Mouse (Mus musculus) heart, embryonic 10.5 days (tissue): ENCODE results near the gene Phkg1. TPM values are rescaled to one million over a fixed set of nuclear protein-coding genes. Genes with fewer than 3 reads are reported as not detected.
"Not testable (repeated sequence)": the region's sequence is repeated elsewhere in the genome, so short reads cannot be mapped to it uniquely, and the experiment has no call there.

ENCODE experiments used
- DNase-seq: peaks from one replicate; pipeline ENCODE4 v3.0.0-alpha.2; 2017; ENCODE audit warnings: low spot score
- H3K27ac ChIP-seq: fragments of 300-500 bp; sonication (generic); 2 replicates; pipeline ENCODE4 v1.5.1; 2016; ENCODE audit warnings: mild to moderate bottlenecking
- H3K27me3 ChIP-seq: fragments of 300-500 bp; sonication (generic); 2 replicates; pipeline ENCODE4 v1.6.1; 2016; ENCODE audit warnings: mild to moderate bottlenecking; ENCODE audit not compliant: poor library complexity, insufficient read depth, severe bottlenecking
- H3K36me3 ChIP-seq: fragments of 300-500 bp; sonication (generic); 2 replicates; pipeline ENCODE4 v1.6.1; 2016; ENCODE audit warnings: mild to moderate bottlenecking, moderate library complexity
- H3K4me1 ChIP-seq: fragments of 300-500 bp; sonication (generic); 2 replicates; pipeline ENCODE4 v1.6.1; 2016; ENCODE audit warnings: mild to moderate bottlenecking
- H3K4me3 ChIP-seq: fragments of 300-500 bp; sonication (generic); 2 replicates; pipeline ENCODE4 v1.5.1; 2016; ENCODE audit warnings: mild to moderate bottlenecking, moderate library complexity
- H3K9me3 ChIP-seq: fragments of 300-500 bp; sonication (generic); 2 replicates; pipeline ENCODE4 v1.6.1; 2016; ENCODE audit warnings: mild to moderate bottlenecking, moderate library complexity
- WGBS: fragments of 180-500 bp; shearing (Covaris S2); methylation state at CpG from one replicate; pipeline ENCODE4 v1.1.7; 2016; 5-methylcytosine and 5-hydroxymethylcytosine counted together
- polyA plus RNA-seq: library from polyadenylated mRNA; unstranded; fragments of >200 nt; fragmentation: Nextera tagmentation; extraction: Ambion mirVana; gene quantifications from 2 replicates; pipeline ENCODE4 v1.2.1, GENCODE M21; 2016

Phkg1 gene
- 0.48 and 0.53 TPM in 2 replicates for polyA plus RNA-seq

DNA sequence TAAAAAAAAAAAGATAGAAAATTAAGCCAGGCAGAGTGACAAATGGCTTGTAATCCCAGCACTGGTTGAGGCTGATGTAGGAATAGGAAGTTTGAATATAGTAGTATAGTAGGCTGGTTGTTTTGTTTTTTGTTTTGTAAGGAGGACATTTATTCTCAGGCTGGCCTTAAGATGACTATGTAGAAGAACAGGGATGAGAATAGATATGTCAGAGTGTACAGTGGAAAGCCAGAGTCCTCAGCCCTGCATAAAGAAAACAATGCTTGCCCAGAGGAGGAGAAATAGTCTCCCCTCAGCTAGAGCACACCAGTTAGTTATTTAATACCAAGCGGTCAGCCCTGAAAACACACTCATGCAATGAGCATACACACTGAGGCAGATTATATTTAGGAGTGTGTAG is at the start of gene Phkg1:
Gene Phkg1, minus strand, starts transcription at position 101 of the 400 bp plus-strand sequence.
- H3K4me1 ChIP-seq: peaks cover 12% of the 10 kb centered on the region; the same call in 1 of the 2 replicates
- peaks cover 6% of the 10 kb centered on the region; the same call in 1 of the 2 replicates for H3K36me3 ChIP-seq
- no peak within 1 kb of the TSS for H3K27ac ChIP-seq
- H3K4me3 ChIP-seq: no peak within 1 kb of the TSS
- DNase-seq: no peak
- H3K9me3 ChIP-seq: no peaks in the 10 kb centered on the region
- H3K27me3 ChIP-seq: no peaks in the 10 kb centered on the region
- 94% methylated on average over 1 of the region's 1 CpGs for WGBS

GRCm38 (mm10) chr5:129947528-129948033 is 49.2 kb upstream of the Phkg1 start:
- H3K27me3 ChIP-seq: no peaks in the 10 kb centered on the region
- no peak for DNase-seq
- 79% methylated on average over 2 of the region's 2 CpGs for WGBS
- H3K27ac ChIP-seq: no peak overlapping the region
- no peaks in the 10 kb centered on the region for H3K4me1 ChIP-seq
- H3K4me3 ChIP-seq: no peak overlapping the region
- H3K9me3 ChIP-seq: no peaks in the 10 kb centered on the region
- H3K36me3 ChIP-seq: peaks cover 10% of the 10 kb centered on the region; the same call in 1 of the 2 replicates

DNA sequence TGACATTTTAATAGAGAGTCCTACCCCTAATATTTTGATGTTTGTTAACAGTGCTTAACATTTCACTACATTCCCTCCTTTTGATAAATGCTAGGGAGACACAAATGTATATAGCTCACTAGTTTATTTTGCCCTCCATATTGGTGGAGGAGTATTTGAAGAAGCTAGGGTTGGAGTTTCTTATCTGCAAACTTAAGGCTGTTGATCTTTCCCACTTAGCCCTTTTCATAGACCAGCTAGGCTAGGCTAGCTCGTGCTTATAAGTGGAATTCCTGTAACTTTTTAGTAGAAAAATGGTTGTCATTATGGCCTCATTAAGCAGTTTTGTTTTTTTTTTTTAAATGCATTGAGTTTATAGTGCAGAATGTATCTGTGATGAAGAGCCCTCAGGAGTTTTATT is 45.1 kb upstream of the Phkg1 start:
- H3K4me1 ChIP-seq: no peaks in the 10 kb centered on the region; the same call in none of the 2 replicates
- H3K9me3 ChIP-seq: no peaks in the 10 kb centered on the region
- H3K27ac ChIP-seq: no peak overlapping the region
- no peaks in the 10 kb centered on the region for H3K27me3 ChIP-seq
- H3K36me3 ChIP-seq: peaks cover 10% of the 10 kb centered on the region; the same call in 1 of the 2 replicates
- 57% methylated on average over 1 of the region's 1 CpGs for WGBS
- DNase-seq: no peak
- peak overlapping the region; percentile 93; the same call in 1 of the 2 replicates for H3K4me3 ChIP-seq

- Histone ChIP-seq H3K4me3 (peak overlapping the region; percentile 93), H3K36me3 (peaks cover 10% of the 10 kb centered on the region; the same call in 1 of the 2 replicates), H3K27ac (peak overlapping the region; percentile 93)
- not testable (repeated sequence) for H3K9me3 ChIP-seq, H3K27me3 ChIP-seq, H3K4me1 ChIP-seq
- peak; percentile 79 for DNase-seq
- WGBS: under 1% methylated on average over 53 of the region's 82 CpGs
These were observed 44.0 kb upstream of the Phkg1 start for GRCm38 (mm10) chr5:129942073-129942939.

DNA sequence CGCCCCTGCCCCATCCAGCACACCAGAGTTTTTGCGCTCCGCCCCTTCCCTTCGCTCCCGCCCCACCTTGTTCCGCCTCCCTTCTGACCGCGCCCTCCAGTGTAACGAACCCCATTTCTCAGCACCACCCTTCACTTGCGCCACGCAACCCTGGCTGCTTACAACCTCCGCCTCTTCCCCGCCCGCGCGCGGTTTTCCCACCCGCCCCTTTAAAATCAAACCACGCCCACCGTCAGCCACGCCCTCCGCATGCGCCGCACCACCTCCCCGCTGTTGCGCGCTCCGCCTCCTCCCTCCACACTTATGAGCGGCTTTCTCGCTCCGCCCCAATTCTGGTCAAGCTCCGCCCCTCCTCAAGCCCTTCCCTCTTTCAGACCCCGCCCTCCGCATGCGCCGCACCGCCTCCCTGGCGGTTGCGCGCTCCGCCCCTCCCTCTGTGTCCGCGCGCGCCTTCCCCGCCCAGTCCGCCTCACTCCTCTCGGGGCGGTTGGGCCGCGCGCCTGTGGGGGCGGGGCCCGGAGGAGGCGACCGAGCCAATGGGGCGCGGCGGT is 43.2 kb upstream of the Phkg1 start, which contains the start of gene Vkorc1l1:
Gene Vkorc1l1, plus strand, starts transcription at position 476 of the 551 bp plus-strand sequence.
- WGBS: under 1% methylated on average over 59 of the region's 59 CpGs

GRCm38 (mm10) chr5:129940736-129941494 is 42.6 kb upstream of the Phkg1 start:
- Histone ChIP-seq H3K9me3 (no peaks in the 10 kb centered on the region), H3K4me1 (no peaks in the 10 kb centered on the region; the same call in none of the 2 replicates), H3K4me3 (peak overlapping the region; percentile 93), H3K27ac (peak overlapping the region; percentile 76), H3K36me3 (peaks cover 10% of the 10 kb centered on the region; the same call in 1 of the 2 replicates), H3K27me3 (no peaks in the 10 kb centered on the region)
- 8% methylated on average over 9 of the region's 9 CpGs for WGBS
- no peak for DNase-seq

More for the DNA sequence above, 43.2 kb upstream of the Phkg1 start, which contains the start of gene Vkorc1l1:
- peak within 1 kb of the TSS; percentile 93 for H3K27ac ChIP-seq
- no peaks in the 10 kb centered on the region for H3K9me3 ChIP-seq
- H3K36me3 ChIP-seq: peaks cover 10% of the 10 kb centered on the region; the same call in 1 of the 2 replicates
- peak; percentile 99 for DNase-seq
- no peaks in the 10 kb centered on the region; the same call in none of the 2 replicates for H3K4me1 ChIP-seq
- no peaks in the 10 kb centered on the region for H3K27me3 ChIP-seq
- H3K4me3 ChIP-seq: peak within 1 kb of the TSS; percentile 93

DNA sequence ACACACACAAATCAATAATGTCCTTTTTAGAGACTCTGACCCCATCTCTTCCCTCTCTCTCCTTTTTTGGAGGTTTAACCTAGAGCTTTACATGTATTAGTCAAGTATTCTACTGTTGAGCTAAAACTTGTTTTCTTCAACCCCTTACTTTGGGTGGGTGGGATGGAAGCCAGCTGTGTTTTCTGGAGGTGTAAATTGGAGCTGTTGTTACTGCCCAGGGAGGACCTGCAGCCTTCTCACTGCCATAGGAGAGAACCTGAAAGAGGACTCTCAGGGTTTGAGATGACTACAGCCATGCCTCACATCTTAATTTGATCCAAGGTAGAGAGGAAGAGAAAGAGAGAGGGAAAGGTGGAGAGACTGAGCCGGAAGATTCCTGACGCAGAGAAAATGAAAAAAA is 41.9 kb upstream of the Phkg1 start:
- Histone ChIP-seq H3K36me3 (peaks cover 6% of the 10 kb centered on the region; the same call in 1 of the 2 replicates), H3K9me3 (no peaks in the 10 kb centered on the region), H3K27me3 (no peaks in the 10 kb centered on the region), H3K27ac (no peak overlapping the region), H3K4me3 (no peak overlapping the region), H3K4me1 (no peaks in the 10 kb centered on the region; the same call in none of the 2 replicates)
- no peak for DNase-seq
- 49% methylated on average over 2 of the region's 2 CpGs for WGBS

- no peaks in the 10 kb centered on the region for H3K9me3 ChIP-seq
- no peaks in the 10 kb centered on the region for H3K36me3 ChIP-seq
- H3K27ac ChIP-seq: no peak overlapping the region
- no peaks in the 10 kb centered on the region; the same call in none of the 2 replicates for H3K4me1 ChIP-seq
- H3K4me3 ChIP-seq: no peak overlapping the region
- DNase-seq: no peak
- H3K27me3 ChIP-seq: no peaks in the 10 kb centered on the region
- WGBS: 49% methylated on average over 4 of the region's 4 CpGs
These were observed 38.6 kb upstream of the Phkg1 start for GRCm38 (mm10) chr5:129936941-129937340.

- DNase-seq: peak; percentile 63
- Histone ChIP-seq H3K4me3 (no peak overlapping the region), H3K27ac (no peak overlapping the region), H3K9me3 (no peaks in the 10 kb centered on the region), H3K4me1 (no peaks in the 10 kb centered on the region), H3K27me3 (no peaks in the 10 kb centered on the region), H3K36me3 (no peaks in the 10 kb centered on the region)
- 53% methylated on average over 9 of the region's 9 CpGs for WGBS
These were observed 31.8 kb upstream of the Phkg1 start for GRCm38 (mm10) chr5:129929924-129930855.

- no peak for DNase-seq
- Histone ChIP-seq H3K27ac (no peak overlapping the region), H3K36me3 (no peaks in the 10 kb centered on the region), H3K4me1 (no peaks in the 10 kb centered on the region), H3K9me3 (no peaks in the 10 kb centered on the region), H3K4me3 (no peak overlapping the region), H3K27me3 (no peaks in the 10 kb centered on the region)
- WGBS: 71% methylated on average over 5 of the region's 5 CpGs
These were observed 27.6 kb upstream of the Phkg1 start for GRCm38 (mm10) chr5:129925933-129926332.

DNA sequence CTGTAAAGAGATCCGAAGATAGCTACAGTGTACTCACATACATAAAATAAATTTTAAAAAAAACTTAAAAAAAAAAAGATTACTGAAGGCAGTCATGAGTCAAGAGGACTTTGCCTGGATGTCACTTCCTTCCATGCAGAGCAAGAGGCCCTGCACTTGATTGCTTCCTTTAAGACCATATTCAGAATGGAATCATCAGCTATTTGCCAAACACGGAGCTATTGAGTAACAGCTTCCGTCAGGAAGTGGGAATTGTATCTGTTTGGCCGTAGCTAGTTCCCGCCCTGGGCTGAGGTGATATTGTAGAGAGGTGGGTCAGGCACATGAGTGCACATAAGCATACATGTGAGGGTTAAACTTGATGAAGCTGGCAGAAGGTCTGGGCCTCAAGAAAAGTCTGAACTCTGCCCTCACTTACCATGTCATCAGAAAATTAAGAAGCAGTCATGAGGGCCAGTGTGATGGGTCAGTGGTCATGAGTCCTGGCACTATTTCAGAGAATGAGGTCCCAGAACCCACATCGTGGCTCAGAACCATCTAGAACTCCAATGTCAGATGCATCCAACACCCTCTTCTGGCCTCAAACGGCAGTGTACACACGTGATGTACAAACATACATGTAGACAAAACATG is 26.6 kb upstream of the Phkg1 start:
- 83% methylated on average over 8 of the region's 8 CpGs for WGBS
- DNase-seq: no peak
- no peak overlapping the region for H3K4me3 ChIP-seq

More for the DNA sequence above, 26.6 kb upstream of the Phkg1 start:
- Histone ChIP-seq H3K4me1 (no peaks in the 10 kb centered on the region), H3K27me3 (no peaks in the 10 kb centered on the region), H3K36me3 (no peaks in the 10 kb centered on the region), H3K27ac (no peak overlapping the region), H3K9me3 (no peaks in the 10 kb centered on the region)
